Mouse (Mus musculus): Measurements from ENCODE around the gene Pcx.
"Not testable (repeated sequence)": the region's sequence is repeated elsewhere in the genome, so short reads cannot be mapped to it uniquely, and the experiment has no call there.

Pcx gene

DNA sequence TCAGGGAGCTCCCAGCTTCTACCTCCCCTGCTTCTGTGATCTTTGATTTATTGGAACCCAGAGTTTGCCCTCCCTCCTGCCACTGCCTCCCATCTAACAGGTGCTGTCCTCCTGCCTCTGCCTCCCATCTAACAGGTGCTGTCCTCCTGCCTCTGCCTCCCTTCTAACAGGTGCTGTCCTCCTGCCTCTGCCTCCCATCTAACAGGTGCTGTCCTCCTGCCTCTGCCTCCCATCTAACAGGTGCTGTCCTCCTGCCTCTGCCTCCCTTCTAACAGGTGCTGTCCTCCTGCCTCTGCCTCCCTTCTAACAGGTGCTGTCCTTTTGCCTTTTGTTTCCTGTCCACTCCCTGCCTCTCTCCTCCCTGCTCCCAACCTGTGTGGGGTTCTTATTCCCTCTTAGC is 76.5 kb downstream of the Pcx start:
- DNase-seq (ENCODE audit: low spot score) = not testable (repeated sequence)

DNA sequence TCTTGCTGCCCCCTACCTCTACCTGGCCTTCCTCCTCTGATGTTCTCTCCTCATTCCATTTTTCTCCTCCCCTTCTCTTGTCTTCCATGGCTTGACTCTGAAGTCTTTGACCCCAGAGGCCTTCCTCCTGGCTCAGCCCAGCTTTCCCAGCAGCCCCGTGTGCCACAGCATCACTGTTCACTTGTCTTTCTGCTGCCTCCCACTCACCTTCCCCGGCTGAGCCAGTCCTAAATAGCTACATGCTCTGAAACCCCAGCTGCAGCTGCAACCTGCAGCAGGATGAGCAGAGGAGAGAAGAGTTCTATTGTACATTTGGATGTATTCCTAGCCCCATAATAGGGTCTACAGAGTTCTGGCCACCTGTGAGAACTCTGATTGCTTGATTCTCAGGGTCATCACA is 77.2 kb downstream of the Pcx start:
- DNase-seq (ENCODE audit: low spot score) = no peak

DNA sequence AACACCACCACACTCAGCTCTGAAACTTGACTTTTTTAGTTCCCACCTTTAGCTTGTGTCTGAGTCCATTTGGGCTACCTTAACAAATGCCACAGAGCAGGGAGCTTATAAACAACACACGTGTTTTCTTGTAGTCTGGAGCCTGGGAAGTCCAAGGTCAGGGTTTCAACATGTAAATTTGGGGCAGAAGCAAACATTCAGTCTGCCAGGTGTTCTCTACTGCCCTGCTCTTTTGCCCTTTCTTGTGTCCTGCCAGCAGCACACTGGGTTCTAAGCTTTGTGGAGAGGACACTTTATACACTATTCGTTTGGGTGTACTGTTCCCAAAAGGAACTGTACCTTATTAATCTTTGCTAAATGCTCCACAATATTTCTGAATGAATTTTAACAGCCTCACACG is 78.2 kb downstream of the Pcx start:
- DNase-seq (ENCODE audit: low spot score) = no peak

DNA sequence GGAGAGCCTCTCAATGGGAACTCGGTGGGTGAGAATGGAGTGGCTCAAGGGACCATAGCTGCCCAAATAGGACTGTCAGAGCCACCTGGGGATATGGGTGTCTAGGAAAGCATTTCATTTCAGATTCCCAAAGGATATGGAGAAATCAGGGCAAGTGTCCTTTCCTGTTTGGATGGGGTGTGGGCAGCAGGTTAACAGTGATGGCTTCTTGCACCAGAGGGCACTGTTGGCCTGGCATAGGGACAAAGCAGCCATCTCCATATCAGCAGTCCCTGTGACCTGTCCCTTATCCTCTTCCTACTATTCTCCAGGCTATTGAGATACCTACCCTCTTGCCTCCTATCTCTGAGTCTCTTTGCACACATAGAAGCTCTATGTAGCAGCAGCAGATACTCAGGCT is 78.8 kb downstream of the Pcx start:
- no peak for DNase-seq (ENCODE audit: low spot score)

DNA sequence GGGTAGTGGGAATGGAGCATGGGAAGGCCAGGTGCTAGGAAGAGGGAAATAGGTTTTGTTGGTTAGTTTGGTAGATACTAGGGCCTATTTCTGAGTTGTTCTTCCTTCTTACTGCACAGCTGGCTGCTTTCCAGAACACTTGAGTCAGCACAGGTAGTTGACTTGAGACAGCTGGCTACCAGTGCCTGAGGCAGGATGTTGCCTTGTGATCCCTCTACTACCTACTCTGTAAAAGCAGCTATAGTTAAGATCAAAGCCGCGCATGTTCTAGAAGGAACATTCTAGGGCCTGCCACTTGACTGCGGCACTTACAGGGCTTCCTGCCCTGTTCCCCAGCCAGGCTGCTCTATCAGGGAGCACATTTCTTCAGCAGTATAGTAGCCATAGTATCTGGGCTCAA is 79.8 kb downstream of the Pcx start:
- DNase-seq (ENCODE audit: low spot score) = no peak

DNA sequence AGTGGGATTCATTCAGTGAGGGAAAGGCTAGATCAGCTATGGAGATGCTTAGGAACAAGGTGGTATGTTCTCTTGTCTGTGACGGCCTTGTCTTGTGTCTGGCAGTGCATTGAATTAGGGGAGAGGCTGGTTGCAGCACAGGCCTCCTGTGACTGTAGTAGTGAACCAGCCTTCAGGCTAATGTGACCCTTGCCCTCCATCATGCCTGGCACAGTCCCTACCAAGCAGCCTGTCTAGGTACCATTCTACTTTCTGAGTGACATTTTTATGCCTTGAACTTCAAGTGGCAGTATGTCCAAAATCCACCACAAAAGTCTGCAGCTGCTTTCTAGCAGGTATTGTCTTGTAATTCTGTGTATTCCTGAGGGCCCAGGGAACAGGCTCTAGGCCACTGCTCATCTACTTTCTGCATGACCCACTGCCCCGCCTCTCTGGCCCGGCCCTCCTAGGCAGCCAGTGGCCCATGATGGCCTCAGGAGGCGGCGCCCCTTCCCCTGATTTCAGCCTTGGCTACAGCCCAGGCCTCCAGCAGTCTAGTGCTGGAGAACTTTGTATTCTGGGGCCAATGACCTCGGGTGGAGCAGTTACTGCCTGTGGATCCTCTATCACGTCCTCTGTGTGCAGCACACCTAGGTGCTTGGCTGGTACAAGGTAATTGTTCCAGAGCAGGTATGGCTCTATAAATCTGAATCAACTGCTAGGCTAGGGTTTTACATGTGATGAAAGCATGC is 83.7 kb downstream of the Pcx start:
- no peak for DNase-seq (ENCODE audit: low spot score)

DNA sequence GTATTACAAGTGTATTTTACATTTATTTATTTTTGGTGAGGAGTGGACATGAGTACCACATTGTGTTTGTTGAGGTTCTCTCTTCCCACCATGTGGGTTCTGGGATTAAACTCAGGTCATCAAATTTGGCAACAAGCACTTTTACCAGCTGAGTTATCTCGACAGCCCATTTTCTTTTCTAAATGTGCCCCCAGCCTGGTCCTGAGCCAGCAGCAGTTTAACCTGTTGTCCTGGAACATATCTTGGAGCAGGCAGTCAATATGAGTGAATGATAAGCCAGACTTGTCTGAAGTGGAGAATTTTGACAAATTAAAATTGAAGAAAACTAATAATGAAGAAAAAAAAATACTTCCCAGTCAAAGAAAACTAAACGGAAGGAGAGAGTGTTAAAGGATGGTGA is 85.8 kb downstream of the Pcx start:
- DNase-seq (ENCODE audit: low spot score) = no peak

DNA sequence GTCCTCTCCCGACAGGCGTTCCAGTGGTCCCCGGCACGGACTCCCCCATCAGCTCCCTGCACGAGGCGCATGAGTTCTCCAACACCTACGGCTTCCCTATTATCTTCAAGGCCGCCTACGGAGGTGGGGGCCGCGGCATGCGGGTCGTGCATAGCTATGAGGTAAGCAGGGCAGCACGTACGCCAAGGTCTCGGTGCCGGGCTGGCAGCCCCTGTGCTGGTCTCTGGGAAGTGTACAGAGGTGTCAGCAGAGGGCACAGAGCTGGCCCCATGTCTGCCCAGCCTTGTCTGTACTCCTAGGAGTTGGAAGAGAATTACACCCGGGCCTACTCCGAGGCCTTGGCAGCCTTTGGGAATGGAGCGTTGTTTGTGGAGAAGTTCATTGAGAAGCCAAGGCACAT is 92.2 kb downstream of the Pcx start:
- no peak for DNase-seq (ENCODE audit: low spot score)

DNA sequence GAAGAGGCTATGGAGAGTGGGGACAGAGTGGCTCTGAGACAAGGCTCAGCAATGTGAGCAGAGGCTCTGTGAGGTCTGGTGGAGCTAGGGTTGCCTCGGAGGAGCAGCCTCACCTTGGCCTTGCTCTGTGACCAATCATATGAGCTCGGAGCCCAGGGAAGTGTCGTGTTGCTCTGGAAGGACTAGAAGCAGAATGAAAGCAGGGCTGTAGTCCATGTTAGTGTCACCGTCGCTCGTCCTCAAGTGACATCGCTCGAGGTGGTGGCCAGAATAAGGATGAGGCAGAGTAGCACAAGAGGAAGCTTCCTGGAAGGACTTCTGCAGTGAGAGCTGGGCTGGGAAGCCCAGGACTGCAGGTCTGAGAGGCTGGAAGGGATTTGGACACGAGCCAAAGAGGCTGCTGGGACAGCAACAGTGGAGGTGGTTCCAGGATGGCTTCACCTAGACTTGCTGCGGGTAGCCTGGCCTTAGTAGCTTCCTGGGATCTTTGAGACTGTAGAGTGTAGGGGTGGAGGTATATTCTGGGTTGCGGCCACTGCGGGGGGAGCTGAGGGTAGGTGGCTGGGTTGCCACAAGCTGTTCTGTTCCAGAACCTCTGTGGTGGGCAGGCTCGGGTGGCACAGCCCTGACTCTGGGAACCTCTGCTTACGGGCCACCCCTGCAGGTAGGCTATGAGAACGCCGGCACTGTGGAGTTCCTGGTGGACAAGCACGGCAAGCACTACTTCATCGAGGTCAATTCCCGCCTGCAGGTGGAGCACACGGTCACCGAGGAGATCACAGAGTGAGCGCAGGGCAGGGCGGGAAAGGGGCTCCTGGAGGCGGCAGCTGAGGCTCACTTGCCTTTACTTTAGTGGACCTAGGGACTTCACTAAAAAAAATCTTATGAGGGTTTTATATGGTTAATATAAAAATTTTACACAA is 93.8 kb downstream of the Pcx start:
- DNase-seq (ENCODE audit: low spot score) = no peak

DNA sequence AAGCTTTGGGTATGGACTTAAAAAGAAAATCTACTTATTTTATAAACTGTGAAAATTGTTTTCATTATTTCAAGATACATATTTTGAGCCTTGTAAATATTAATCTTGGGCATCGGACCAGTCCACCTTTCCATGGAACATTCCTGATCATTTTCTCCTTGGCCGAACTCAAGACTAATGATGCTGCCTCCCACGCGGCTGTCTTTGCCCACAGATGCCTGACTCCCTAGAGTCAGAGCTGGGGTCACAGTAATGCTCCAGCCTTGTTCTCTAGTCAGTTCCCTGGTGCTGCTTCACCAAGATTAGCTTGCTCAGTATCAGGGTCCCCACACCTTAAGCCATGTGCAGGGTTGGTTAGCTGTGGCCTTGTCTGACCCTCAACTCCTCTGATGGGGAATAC is 95.4 kb downstream of the Pcx start:
- DNase-seq (ENCODE audit: low spot score) = no peak

DNA sequence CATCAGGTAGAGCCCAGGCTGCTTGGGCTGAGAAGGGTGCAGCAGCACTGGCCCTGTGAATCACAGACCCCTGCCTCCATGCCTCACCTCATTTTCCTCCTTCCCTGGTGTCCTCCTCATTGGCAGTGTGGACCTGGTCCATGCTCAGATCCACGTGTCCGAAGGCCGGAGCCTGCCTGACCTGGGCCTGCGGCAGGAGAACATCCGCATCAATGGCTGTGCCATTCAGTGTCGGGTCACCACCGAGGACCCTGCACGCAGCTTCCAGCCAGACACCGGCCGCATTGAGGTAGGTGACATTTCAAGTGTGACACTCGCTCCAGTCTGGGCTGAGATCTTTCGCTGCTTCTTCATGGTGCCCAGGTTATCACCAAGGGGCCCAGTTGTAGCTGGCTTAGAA is 97.1 kb downstream of the Pcx start:
- no peak for DNase-seq (ENCODE audit: low spot score)

DNA sequence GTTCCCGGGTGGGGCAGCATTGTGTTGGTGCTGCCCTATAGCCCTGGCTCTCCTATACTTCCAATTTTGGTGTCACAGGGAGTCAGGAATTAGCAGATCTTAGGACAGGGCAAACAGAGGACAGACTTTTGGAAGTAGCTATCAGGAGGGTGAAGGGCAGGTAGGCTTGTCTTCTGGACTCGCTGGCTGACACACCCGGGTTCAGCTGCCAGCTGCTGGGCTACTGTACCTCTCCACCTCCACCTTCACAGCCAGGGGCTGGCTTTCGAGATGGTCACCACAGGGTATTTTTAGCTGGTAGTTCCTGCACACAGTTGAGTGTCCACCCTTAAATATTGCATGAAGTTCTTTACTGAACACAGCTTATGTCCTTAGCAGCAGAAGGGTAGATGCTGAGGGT is 98.2 kb downstream of the Pcx start:
- no peak for DNase-seq (ENCODE audit: low spot score)

DNA sequence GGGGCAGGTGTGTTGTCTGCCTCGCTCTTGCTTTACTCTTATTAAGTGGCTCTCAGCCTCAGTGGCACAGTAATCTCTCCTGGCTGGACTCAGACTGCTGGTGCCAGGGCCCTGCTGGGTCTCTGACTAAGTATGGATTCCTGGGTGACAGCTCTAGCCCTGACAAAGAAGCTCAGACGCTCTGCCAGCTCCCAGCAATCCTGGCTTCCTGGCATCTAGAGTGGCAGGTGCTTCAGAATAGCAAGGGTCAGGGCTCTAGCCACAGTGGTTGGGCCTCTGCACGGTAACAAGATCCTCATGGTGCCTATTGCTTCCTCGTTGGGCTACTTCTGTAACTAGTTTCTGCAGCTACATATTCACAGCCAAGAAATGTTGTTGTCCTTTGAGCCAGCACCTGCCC is 99.8 kb downstream of the Pcx start:
- DNase-seq (ENCODE audit: low spot score) = no peak

DNA sequence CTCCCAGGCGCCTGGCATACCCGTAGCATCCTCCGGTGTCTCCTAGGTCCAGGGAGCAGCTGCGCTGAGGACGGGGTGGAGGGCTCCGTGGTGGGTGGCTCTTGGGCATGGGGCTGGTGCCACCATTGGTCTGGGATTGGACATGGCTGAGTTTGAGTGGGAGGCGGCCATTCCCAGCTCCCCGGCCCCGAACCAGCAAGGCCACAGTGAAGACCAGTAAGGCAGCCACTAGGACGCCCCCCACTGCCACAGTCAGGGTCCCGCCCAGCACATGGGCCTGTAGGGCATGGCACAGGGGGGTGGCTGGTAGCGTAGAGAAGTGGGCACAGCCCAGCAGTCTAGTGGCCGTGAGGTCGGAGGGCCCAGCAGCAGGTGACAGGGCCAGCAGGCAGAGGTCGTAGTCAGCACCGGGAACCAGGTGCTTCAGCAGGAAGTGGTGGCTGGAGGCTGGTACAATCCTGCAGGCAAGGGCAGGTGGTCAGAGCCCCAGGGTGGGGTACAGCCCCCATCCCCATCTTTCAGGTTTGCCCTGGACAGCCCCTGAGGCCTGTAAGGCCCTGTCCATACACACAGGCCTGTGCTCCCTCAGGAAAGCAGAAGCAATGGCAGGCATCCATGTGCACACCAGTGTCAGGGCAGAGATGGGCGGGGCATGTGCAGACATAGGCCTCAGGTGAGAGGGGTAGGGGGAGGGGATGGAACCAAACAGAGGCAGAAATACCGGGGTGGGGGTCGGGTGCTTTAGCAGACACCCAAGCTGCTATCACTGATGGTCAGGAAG is 102.1 kb downstream of the Pcx start:
- DNase-seq (ENCODE audit: low spot score) = no peak

DNA sequence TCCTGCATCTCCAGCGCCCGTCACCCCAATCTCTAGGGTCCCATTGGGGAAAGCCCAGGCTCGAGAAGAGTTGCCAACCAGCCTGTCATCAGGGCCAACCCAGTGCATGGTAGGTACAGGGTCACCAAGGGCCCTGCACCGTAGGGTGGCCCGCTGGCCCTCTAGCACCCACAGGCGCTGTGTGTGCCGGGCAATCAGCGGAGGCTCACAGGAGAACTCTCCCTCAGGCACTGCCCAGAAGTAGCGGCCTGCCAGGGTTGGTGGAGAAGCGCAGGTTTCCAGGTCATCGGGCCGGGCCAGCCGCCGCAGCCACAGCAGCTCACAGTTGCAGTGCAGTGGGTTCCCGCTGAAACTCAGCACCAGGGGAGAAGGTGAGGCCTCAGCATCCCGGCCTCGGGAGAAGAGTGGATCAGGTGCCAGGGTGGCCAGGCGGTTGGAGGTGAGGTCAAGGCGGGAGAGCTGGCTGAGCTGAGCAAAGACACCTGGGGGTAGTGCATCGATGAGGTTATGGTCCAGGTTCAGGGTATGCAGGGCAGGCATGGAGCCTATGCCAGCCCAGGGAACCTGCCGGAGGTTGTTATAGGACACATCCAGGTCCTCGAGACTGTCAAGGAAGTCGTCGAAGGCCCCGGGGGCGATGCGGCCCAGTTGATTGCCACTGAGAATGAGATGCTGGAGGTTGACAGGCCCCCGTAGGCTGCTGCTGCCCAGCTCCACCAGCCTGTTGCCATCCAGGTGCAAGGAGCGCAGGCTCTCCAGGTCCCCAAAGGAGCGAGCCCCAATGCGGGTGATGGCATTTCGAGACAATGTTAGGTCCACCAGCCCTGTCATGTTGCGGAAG is 103.4 kb downstream of the Pcx start:
- no peak for DNase-seq (ENCODE audit: low spot score)

DNA sequence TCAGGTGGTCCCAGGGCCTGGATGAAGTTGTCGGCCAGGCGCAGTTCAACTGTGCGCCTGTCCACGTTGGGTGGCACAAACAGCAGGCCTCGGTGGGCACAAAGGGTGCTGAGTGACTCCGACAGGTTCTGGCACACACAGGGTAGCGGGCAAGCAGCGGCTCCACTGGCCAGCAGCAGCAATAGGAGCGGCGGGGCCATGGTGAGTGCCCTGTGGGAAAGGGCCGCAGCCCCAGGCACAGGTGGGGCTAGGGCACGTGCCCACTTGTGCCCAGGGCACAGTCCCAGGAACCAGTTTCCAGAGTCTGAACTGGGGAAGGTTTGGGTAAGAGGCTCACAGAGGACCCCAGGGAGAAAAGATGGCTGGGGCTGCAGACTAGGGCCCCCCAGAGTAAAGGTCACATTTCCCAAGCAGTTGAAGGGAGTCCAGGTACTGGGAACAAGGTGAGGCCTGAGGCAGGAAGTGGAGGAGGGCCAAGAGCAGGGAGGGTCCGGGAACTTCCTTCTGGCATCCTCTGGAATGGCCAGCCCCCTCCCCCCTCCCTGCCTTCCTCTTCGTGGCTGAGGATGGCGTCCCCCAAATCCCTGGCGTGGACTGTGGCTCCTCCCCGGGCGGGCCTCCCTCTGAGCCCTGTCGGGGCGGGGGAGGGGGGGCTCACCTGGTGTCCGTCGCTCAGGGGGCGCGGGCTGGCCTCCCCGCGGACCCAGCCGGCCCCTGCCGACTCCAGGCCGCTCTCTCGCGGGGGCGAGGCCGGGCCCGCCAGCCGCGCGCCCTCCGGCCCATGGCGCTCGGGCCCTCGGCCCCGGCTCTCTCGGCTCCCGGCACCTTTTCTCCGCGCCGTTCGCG is 104.3 kb downstream of the Pcx start:
- no peak for DNase-seq (ENCODE audit: low spot score)

DNA sequence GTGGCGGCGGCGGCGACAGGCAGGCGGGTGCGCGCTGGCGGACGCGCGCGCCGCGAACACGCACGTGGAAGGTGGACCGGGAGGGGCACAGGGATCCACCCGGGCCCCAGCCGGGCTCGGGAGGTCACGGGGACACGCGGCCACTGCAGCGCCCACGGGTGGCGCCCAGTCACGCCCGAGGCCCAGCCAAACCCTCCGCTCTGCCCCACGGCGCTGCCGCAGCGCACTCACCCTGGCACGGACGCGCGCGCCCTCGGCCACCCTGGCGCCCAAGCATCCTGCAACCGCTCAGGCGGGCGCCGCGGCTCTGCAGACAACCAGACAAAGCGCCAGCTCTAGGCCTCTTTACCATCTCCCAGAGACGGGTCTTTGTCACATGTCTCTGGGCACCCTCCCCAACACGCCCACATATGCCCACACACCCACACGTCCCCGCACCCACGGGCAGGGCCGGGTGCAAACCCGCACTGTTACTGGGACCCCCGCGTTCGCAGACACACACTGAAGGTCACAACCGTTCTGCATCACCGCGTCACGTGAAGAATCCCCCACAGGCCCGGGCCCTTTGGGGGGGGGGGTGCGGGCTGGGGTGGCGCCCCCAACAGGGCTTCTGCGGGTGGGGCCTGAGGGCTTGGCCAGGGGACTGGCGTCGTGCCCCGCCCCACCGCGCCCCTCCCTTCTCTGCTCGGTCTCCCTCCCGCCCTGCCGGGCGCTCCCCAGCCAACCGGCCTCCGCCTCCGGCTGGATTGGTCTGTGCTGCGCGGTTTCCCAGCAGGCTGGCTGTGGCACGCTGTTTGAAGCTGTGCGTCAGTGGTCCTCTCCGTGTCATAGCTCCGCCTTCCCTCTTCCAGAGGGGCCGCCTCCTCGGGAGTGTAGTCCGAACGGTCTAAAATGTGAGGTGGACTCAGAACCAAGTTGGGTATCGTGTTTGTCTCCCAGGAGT is 105.2 kb downstream of the Pcx start, which contains the start of gene Lrfn4:
TSS of gene Lrfn4 (minus strand) at position 517 of the 943 bp plus-strand sequence.
- DNase-seq (ENCODE audit: low spot score) = peak; percentile 86

DNA sequence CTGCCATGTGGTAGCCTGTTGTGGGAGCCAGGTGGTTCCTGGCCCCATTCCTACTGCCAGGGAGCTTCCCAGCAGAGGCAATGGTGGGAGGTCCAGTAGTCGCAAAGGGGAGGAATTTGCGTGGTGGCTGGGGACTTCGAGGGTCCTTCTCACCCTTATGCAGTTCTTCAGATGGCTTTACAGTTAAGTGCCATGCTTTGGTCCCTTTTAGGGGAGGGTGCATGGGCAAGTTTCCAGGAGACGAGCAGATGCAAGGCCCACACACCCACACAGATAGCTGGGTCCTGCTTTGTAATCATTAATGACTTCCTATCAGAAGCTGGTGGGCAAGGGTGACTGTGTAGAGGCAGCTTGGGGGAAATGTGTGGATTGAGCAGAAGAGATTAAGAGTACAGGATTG is 106.3 kb downstream of the Pcx start:
- no peak for DNase-seq (ENCODE audit: low spot score)

DNA sequence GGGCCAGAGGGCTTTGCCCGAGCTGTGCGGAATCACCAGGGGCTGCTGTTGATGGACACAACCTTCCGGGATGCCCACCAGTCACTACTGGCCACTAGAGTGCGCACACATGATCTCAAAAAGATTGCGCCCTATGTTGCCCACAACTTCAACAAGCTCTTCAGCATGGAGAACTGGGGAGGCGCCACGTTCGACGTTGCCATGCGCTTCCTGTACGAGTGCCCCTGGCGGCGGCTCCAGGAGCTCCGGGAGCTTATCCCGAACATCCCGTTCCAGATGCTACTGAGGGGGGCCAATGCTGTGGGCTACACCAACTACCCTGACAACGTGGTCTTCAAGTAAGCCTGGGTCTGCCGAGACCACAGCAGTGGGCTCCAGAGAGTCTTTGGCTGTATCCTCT is 107.9 kb downstream of the Pcx start:
- no peak for DNase-seq (ENCODE audit: low spot score)

DNA sequence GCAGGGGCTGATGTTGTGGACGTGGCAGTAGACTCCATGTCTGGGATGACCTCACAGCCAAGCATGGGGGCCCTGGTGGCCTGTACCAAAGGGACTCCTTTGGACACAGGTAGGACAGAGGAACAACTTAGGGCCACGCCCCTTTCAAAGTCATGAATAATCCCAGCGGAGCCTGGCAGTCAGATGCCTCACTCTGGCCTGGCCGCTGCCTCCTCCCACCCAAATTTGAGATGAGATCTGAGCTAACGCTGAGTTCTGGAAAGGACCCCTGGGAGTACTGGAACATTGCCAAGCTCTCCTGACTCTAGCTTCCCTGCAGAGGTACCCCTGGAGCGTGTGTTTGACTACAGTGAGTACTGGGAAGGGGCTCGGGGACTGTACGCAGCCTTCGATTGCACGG is 109.2 kb downstream of the Pcx start:
- DNase-seq (ENCODE audit: low spot score) = no peak
